ENCODE assay signal across 8 mouse cellular contexts in genomic region chr4:99445077-99445754, GRCm38 (mm10).
DNase-seq lines count a peak whose midpoint lies in the region; ATAC-seq and TF ChIP-seq lines count a peak whose summit lies in the region.

No protein-coding gene starts in this region.

- TF ChIP-seq CTCF in kidney, adult 2 months (conservative IDR thresholded peaks at IDR 0.05; ENCODE audit: insufficient read depth, insufficient read length, low read depth, low read length): no peak; the same call in 1 of the 2 replicates

- no peak for ATAC-seq in heart, embryonic 15.5 days (replicated peaks; ENCODE audit: insufficient number of reproducible peaks, insufficient read depth, low FRiP score, low read depth)

- H3K4me1 ChIP-seq in kidney, adult 2 months (ENCODE audit: control insufficient read depth, insufficient read depth, low read length): no peaks in the 10 kb centered on the region
- H3K4me1 ChIP-seq in heart, embryonic 15.5 days (replicated peaks): no peaks in the 10 kb centered on the region

- H3K27ac ChIP-seq in kidney, adult 2 months (ENCODE audit: insufficient read depth, low read depth, low read length): no peak overlapping the region
- H3K27ac ChIP-seq in heart, embryonic 15.5 days: no peak overlapping the region

- WGBS in kidney, adult 2 months: 28% methylated on average over 28 of the region's 28 CpGs
- WGBS in heart, embryonic 15.5 days: 26% methylated on average over 28 of the region's 28 CpGs

- no peaks in the 10 kb centered on the region for H3K9me3 ChIP-seq in heart, embryonic 15.5 days (replicated peaks)

- no peak for TF ChIP-seq POLR2A in kidney, adult 2 months (IDR thresholded peaks at IDR 0.05; ENCODE audit: low read depth, low read length)

- DNase-seq in kidney, adult 2 months: peak; percentile 4
- no peak for DNase-seq in kidney, adult 18-20 months
- peak; percentile 29 for DNase-seq in embryo, embryonic 10.5 days (ENCODE audit: low spot score)
- peak; percentile 27 to 47 for DNase-seq in layer of hippocampus, postnatal 36 days
- peak; percentile 37 for DNase-seq in retina, postnatal 1 day
- no peak for DNase-seq in c-Kit-positive CD71-positive TER-119-positive erythroid progenitor cells, embryonic 14.5 days (ENCODE audit: low spot score)
- DNase-seq in adrenal gland, adult 8-10 months: no peak

- no peak overlapping the region for H3K9ac ChIP-seq in heart, embryonic 15.5 days

- H3K27me3 ChIP-seq in kidney, adult 2 months (replicated peaks; ENCODE audit: control insufficient read depth, insufficient read depth, low read length): no peaks in the 10 kb centered on the region
- 0 out of 2 replicates have a peak, but pooled peaks cover 11% of the 10 kb centered on the region for H3K27me3 ChIP-seq in heart, embryonic 15.5 days

- H3K36me3 ChIP-seq in kidney, adult 2 months (ENCODE audit: control insufficient read depth, insufficient read depth, low read length): no peaks in the 10 kb centered on the region
- H3K36me3 ChIP-seq in heart, embryonic 15.5 days: no peaks in the 10 kb centered on the region

- H3K4me2 ChIP-seq in heart, embryonic 15.5 days: peak overlapping the region; percentile 58

- H3K4me3 ChIP-seq in kidney, adult 2 months (ENCODE audit: insufficient read depth, low read depth, low read length): no peak overlapping the region
- H3K4me3 ChIP-seq in heart, embryonic 15.5 days: peak overlapping the region; percentile 36

Comparison
In these comparisons a context has a peak if more than half of its experiments do, and no peak if none do; other contexts are left out.
1. DNase-seq: peak in kidney, adult 2 months (single experiment), embryo, embryonic 10.5 days (single experiment), layer of hippocampus, postnatal 36 days (2 of 2) and retina, postnatal 1 day (single experiment); none in kidney, adult 18-20 months (single experiment), c-Kit-positive CD71-positive TER-119-positive erythroid progenitor cells, embryonic 14.5 days (single experiment) and adrenal gland, adult 8-10 months (single experiment).